Mouse (Mus musculus) kidney, postnatal 14 days (tissue): ENCODE data around the gene Cdx2.
A peak's percentile ranks its signal among the peaks of the same experiment; 100 is the strongest.

Experiments
- DNase-seq: peaks from one replicate; pipeline ENCODE4 v3.0.0; 2022; ENCODE audit warnings: mixed read lengths

Gene Cdx2

DNA sequence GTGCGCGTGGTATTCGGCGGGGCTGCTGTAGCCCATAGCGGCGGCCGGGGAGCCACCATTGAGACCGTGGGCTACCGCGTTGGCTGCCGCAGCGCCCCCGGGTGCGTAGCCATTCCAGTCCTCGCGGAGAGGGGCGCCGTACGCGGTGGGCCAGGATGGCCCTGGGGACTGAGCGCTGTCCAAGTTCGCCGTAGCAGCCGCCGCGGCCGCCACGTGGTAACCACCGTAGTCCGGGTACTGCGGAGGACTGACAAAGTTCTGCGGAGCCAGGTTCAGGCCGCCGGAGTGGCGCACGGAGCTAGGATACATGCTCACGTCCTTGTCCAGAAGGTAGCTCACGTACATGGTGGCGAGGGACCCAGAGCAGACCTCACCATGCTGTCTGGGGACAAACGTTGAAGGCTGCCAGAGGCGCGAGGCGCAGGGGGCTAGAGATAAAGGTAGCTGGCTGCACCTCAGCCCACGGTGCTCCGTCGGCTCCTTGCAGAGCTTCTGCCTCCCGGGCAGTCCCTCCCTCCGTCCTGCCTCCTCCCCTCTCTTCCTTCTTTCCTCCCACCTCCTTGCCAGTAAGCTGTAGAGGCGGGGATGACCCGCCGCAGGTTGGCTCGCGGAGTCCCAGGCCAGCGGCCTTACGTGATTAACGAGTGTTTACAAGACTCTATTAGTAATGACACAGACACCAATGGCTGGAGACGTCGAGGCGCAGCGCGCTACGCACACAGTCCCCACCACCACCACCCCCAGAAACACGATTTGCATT lies at the start of gene Cdx2:
Gene Cdx2 (minus strand): TSS at position 633 of the 760 bp plus-strand sequence.
- DNase-seq, result no peak

DNA sequence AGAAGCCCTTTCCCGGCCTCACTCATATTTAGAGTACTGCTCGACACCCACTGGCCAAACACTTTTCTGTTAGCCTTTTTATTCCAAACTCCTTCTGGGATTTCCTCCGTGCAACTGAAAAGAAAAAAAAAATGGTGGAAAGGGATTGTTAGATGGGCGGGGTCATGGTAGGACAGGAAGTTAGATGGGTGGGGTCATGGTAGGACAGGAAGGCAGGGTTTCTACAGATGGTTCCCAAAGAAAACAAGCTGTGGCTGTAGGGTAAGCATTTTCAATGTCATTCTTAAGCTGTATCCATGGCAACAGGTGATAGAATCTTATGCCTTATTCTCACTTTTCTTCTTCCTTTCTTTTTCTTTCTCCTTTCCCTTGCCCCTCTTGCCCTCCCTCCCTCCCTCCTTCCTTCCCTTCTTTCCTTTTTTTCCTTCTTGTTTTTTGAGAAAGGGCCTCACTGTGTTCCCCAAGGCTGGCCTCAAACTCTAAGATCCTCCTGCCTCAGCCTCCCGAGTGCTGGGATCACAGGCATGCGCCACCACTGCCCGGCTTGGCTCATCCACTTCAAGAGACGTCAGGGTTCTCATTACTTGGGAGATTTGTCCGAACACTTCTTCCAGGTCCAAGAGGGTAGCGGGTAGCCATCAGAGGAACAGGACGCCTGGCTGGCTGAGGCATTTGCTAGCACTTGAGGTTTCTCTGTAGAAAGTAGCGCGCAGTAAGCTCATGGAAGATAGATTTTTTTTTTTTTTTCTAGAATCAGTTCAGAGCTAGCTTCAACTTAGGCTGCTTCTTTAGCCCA lies 49.4 kb upstream of the Cdx2 start:
- DNase-seq, result no peak

DNA sequence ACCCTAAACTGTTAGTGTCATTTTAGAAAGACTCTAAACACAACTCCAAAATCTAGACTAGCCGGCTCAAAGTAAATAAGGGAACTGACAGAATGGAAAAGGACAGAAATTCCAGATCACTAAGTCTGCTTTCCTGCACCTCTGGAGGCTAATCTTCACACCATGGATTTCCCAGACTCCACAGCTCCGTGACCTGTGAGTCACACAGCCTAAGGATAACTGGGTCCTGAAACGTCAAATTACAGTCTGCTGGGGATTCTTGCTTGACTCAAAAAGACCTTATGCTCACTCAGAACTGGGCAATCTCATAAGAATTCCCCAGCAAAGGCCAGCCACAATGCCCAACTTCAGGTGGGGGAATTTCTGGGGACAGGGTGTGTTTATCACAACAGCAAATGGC lies 48.7 kb upstream of the Cdx2 start:
- DNase-seq, result no peak

DNA sequence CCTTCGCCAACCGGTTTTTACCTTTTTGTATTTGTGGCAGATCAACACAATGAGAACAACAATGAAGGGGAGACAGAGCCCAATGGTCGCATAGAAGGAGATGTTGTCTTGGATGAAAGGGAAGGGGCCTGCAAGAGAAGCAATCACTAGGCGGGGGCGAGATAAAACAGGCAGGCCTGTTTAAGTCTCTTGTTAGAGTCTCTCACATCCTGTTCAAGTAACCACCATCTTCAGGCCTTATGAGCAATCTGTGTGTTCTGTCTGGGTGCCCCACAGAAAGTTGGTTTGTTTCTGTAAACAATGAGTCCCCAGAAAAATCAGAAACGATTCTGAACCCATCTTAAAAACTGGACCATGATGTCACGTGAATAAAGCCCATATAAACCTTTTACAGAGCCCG lies 47.9 kb upstream of the Cdx2 start:
- no peak for DNase-seq

DNA sequence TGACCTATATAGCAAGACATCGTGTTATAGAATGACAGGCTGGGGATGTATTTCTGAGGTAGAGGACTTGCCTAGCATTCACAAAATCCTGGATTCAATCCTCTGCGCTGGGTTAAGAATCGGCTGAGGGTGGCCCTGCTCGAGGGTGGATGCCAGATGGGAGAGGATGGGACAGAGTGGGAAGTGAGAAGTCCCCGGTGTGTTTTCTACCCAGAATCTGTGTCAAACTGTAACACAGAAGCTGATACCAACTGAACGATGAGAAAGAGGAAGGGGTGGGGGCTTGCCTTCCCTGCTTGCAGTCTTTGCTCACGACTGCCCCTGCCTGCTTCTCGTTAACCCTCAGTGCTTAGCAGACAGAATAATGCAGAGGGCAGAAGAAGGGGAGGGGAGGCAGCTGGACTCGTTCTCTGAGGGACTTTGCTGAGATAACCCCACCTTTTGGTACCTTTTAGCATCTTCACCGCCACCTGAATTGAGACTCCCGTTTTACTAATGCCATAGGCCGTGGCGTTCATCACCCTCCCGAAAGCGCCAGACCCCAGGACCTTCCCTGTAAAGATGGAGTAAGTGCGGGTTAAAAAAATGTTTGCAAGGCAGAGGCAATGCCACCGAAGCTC lies 47.2 kb upstream of the Cdx2 start:
- DNase-seq, result no peak

DNA sequence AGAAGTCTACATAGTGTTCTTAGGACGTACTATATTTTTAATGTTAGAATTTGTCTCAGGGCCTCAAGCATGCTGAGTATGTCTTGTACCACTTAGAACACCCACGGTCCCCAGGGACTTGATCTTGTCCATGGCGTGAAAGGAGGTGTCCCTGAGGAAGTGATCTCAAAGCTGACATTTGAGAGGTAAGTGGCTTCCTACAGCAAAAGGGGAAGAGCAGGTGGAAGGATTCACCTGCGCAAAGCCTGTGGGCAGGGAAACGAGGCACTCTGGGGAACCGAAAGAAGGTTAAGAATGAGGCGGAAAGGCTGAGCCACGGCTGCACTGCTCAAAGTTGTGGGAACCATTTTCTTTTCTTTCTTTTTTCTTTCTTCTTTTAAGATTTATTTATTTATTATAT lies 44.9 kb upstream of the Cdx2 start:
- DNase-seq, result no peak

DNA sequence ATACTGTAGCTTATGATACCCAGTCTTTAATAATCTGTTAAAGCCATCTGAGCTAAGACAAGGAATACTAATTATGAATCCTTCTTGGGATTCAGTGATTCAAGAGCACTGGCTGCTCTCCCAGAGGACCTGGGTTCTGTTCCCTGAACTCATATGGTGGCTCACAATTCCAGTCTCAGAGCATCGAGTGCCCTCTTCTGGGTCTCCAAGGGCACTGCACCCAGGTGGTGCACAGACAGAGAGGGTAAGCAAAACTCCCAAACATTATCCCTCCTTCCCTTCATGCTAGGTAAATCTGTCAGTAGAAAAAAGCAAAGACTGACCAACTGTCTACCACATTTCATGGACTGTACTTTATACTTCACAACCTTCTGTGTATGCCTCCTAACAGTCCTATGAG lies 38.9 kb upstream of the Cdx2 start:
- no peak for DNase-seq

DNA sequence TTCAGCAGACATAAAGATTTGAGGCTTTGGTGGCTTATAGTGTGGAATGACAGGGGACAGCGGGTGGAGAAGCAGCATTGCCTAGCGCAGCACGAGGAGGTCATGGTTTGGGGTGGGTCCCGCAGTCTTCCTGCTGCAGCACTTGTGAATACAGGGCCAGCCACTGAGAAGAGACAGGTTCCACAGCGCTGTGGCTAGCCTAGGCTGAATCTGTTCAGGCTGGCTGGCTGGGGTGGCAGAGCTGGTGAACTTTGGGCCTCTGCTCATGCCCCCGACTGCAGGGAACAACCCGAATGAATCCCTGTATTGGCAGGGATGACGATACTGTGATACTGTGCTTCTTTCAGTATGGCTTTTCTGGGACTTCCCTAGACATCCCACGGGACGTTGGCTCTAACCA lies 36.8 kb upstream of the Cdx2 start:
- no peak for DNase-seq

DNA sequence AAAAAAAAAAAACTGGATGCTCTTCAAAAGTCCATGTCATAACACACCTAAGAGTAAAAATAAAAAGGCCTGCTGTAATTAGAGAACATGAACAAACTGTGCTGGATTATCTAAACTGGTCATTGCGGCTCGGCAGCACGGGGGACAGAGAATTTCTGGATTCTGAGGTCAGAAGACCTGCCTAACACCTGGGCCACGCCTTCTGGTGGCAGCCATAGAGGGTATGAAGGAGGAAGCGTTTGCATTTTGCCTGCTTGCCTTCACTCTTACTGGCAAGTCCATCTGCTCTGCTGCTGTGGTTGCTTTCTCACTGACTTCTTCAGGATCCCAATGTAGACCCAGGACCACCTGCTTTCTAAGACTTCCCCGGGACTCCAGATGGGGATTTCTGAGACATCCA lies 35.8 kb upstream of the Cdx2 start:
- DNase-seq, result no peak

DNA sequence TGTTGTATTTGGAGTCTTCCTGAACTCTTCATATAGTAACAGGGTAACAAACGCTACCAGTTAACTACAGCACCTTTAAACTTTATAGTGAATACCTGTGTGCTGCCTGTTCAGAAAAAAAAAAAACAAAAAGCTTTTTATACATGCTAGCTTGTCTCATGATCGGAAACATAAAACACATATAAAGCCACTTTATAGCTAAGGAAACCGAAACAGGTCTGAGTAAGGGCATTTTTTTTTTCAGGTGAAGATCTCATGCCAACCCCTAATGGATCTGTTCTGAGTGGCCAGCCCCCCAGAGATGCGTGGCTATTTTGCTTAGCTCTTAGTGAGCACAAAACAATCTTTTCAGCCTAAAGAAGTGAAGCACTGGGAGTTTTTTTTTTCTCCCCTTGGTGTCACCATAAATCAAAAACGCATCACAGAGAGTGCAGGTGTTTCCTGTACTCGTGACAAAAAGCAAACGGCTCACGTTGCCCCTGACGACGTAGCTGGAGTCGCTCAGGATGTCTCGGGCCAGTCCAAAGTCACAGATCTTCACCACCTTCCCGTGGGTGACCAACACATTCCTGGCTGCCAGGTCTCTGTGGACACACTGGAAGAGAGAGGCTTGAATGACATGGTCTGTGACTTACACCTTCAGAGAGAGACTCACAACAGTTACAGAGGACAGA lies 33.8 kb upstream of the Cdx2 start:
- peak; percentile 38 for DNase-seq

DNA sequence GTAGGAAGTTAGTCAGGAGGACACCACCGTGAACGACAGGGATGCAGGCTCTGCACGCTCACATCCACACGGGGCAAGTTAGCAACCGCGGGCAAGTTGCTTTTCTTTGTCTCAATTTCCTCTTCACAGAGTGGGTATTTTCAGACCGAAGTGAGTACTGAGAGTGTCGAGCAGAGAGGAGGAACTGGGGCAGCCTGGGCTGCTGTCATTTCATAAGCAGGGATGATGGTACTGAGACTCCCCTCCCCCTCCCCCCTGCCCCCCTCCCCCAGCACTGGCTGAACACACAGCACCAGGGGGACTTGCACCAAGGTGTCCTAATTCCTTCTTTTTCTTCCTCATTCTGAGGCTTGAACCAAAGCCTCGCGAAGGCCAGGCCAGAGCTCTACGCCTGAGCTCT lies 32.5 kb upstream of the Cdx2 start:
- no peak for DNase-seq

DNA sequence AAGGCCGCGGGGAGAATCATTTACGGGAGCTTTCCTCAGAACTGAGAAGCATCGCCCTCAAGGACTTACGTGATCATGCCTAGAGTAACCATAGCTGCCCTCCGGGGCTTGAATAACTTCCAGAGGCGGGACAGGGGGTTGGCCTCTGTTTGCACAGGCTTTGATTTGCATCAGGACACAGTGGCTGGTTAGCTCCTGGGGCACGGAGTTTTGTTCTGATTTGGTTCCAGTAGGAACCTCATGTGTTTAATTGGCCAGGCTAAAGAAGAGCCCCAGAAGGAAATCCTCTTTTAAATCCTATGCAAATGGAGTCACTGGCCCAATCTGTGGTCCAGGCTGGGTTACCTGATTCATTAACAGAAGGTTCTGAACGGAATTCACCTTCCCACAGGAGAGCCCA lies 31.9 kb upstream of the Cdx2 start:
- no peak for DNase-seq

DNA sequence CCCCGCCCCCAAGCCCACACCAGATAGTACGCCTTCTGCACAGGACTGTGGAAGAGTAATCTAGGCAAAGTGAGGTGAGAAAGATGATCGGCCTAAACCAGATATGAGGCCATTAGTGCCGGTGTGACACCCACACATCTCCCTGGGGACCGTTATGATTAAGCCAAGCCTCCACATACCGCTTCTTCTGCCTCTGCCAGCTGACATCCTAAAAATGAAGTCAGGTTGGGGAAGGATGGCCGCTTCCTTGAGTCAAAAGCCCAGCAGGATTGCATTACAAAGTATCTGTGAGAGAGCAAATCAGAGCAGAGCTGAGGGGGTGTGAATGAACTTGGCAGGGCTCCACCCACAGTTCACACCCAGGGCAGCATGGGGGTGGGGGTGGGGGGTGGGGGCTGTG lies 25.6 kb upstream of the Cdx2 start:
- no peak for DNase-seq

DNA sequence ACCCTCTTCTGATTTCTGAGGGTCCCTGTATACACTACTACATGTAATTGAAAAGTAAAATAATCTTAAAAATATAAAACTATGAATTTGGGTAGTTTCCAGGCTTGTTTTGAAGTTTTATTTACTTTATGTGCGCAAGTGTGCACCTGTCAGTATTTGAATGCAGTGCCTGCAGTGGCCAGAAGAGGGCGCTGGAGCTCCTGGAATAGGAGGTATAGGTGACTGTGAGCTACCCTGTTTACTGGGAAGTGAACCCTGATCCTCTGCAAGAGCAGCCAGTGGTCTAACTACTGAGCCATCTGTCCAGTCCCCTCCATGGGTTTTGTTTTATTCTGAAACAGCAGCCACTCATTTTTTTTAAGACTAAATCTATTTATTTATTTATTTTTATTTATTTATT lies 24.5 kb upstream of the Cdx2 start:
- peak; percentile 41 for DNase-seq

DNA sequence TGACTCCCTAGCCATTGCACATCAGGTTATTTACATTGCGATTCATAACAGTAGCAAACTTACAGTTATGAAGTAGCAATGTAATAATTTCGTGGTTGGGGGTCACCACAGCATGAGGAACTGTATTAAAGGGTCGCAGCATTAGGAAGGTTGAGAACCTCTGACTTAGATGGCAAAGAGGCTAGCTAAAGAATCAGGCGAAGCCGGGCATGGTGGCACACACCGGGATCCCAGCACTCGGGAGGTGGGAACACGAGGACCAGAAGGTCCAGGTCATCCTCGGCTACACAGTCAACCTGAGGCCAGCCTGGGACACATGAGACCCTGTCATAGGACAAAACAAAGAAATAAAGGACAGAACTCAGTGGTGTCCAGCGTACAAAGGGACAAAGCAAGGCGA lies 22.9 kb upstream of the Cdx2 start:
- DNase-seq, result no peak

DNA sequence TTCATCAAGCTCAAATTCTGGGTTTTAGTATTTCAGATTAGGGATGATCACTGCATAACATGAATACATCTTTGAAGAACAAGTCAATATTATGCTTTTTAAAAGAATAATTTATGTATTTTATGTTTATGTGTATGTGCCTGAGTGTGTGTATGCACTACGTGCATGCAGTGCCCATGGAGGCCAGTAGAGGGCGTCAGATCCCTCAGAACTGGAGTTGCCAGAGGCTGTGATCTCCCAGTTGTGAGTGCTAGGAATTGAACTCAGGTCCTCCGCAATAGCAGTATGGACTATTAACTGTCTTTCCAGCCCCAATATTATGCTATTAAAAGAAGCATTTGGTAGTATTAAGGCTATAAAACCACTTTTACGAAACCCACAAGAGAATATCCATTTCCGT lies 20.6 kb upstream of the Cdx2 start:
- DNase-seq, result no peak

DNA sequence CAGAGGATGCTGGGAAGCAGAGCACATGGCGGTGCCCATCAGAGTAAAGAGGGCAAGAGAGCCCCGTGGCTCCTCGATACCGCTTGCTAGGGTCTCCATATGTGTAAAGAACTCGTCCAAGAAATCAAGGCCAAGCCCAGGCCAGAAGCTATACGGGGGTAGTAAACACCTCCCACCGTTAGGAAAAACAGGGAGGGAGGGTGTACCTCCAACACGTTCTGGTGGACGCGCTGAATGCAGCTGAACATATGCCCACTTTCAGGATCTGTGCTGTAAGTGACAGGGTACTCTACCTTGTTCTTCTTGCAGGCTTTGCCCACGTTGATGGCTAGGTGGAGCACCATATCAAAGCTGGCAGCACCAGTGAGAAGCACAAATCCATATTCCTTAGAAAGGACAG lies 18.9 kb upstream of the Cdx2 start:
- no peak for DNase-seq

DNA sequence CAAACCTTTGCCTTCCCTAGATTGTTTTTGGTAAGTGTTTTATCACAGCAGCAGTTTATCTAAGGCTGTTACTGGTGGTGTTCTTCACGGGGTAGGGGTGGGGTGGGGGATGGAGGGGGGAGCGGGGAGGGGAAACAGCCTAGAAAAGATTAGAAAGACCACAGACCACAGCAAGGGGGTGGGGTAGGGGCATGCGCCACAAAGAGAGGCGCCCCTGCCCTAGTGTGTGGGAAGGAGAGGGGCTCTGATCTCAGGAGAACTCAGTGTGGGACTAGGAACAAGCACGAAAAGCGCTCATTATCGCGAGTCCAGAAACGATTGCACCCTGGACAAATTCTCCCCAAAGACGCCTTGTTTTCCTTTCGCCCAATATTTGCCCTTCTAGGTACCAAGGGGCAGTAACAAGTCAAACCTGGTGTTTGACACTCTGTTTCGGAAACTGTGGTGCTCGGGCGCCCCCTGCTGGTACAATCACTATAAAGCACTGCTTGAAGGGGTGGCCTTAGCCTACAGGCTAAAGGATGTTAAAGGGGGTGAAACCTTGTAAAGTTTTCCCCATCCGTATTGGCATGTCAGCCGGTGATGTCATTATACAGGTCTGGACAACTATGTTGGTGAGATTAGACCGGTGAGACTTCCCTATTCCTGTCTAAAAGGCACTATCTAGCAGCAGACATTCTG lies 16.3 kb upstream of the Cdx2 start:
- peak; percentile 56 for DNase-seq

DNA sequence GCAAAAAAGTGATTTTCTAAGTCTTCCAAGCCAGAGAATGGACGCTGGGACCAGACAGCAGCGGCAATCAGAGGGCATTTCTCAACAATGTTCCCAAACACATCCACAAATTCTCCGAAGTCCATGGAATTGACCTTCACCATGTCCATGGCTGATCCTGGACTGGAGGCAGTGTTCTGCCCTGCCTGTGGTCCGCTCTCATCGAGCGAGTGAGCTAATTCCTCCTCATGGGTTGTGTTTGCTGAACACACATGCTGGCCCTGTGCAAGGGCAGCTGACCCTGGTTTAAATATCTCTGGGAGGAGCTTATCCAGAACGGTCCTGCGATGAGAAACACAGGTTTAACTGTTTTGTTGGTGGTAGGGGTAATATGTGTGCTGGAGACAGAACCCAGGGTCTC lies 15.1 kb upstream of the Cdx2 start, which contains the start of gene Urad:
Gene Urad (minus strand): TSS at position 258 of the 400 bp plus-strand sequence.
- no peak for DNase-seq

DNA sequence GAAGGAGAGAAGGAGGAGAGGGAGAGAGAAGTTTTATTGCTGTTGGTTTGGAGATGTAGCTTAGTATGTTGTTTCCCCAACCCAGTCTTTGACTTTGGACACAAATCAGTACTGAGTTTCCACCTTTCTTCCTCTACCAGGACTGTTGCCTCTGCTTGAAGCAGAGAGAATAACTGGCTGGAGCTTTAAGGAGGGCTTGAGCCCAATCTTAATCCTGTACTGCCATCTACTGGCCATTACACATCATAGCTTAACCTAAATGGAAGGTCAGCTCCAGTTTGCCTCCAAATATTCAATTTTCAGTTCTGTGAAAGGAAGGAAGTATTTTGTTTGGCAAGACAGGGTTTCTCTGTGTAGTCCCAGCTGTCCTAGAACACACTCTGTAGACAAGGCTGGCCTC lies 12.6 kb upstream of the Cdx2 start:
- DNase-seq, result peak; percentile 49

DNA sequence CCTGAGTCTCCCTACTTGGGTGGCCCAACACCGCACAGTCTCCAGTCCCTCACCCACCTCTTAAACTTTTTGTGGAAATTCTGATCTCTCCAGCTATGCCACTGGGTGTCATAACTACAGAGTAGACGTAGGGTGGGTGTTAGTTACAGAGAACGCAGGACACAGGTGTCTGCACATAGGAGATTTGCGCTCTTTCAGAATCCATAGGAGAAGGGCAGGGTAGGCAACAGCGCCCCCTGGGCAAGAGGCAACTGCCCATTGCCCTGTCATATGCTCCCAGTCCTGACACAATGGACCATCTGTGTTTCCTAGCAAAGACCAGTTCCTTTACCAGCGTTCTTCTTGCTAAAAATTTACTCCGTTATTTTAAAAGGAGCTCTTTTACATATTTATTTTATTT lies 10.9 kb upstream of the Cdx2 start:
- no peak for DNase-seq

DNA sequence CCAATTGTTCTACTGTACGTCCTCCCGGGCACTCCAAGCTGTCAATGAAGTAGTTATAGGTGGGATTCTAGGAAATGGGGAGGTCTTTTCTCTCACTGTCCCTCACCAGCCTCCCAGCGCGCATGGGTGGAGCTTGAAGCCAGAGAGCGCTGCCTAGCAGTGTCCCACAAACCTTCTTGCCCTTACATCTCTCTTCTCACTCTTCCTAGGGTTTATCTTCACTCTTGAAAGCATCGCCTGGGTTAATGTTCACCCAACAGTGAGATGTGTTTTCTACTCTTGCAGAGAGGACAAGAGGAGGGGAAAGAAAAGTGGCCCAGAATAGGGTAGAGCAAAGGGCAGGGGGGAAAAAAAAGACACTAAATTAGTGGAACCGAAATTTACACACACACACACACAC lies 10.3 kb upstream of the Cdx2 start:
- DNase-seq, result no peak
